Mouse (Mus musculus): ENCODE measurements at regions not wholly inside any gene's neighbourhood (a gene's known extent, or its start where the extent isn't known, plus 50 kb on each side); places are given as distances from the start of the nearest gene placed in this dataset.

GRCm38 (mm10) chr12:16204941-16205340, 388.2 kb upstream of the Trib2 start:
- Histone ChIP-seq H3K4me3 (no peak overlapping the region), H3K9me3 (no peaks in the 10 kb centered on the region), H3K9ac (no peak overlapping the region), H3K36me3 (no peaks in the 10 kb centered on the region), H3K4me1 (replicated peaks) (no peaks in the 10 kb centered on the region), H3K27ac (no peak overlapping the region), H3K4me2 (no peak overlapping the region), H3K27me3 (no peaks in the 10 kb centered on the region)
- WGBS: 70% methylated on average over 4 of the region's 4 CpGs
- ATAC-seq (ENCODE audit: low FRiP score): no peak

GRCm38 (mm10) chr12:16196917-16197316, 380.2 kb upstream of the Trib2 start:
- no peak overlapping the region for H3K4me2 ChIP-seq
- H3K9me3 ChIP-seq: no peaks in the 10 kb centered on the region
- WGBS: 95% methylated on average over 2 of the region's 2 CpGs
- no peak overlapping the region for H3K27ac ChIP-seq
- H3K4me3 ChIP-seq: no peak overlapping the region
- H3K27me3 ChIP-seq: no peaks in the 10 kb centered on the region
- no peaks in the 10 kb centered on the region for H3K4me1 ChIP-seq (replicated peaks)
- H3K36me3 ChIP-seq: no peaks in the 10 kb centered on the region
- no peak overlapping the region for H3K9ac ChIP-seq
- no peak for ATAC-seq (ENCODE audit: low FRiP score)

- Histone ChIP-seq H3K9me3 (no peaks in the 10 kb centered on the region), H3K9ac (no peak overlapping the region), H3K27me3 (no peaks in the 10 kb centered on the region), H3K4me1 (replicated peaks) (no peaks in the 10 kb centered on the region), H3K36me3 (no peaks in the 10 kb centered on the region), H3K4me3 (no peak overlapping the region), H3K27ac (no peak overlapping the region), H3K4me2 (no peak overlapping the region)
- no peak for ATAC-seq (ENCODE audit: low FRiP score)
- WGBS: 91% methylated on average over 3 of the region's 3 CpGs
These were observed 375.2 kb upstream of the Trib2 start for GRCm38 (mm10) chr12:16191803-16192389.

- H3K4me2 ChIP-seq: no peak overlapping the region
- no peak overlapping the region for H3K27ac ChIP-seq
- H3K9ac ChIP-seq: no peak overlapping the region
- H3K4me1 ChIP-seq (replicated peaks): peaks cover 7% of the 10 kb centered on the region; the same call in 1 of the 2 replicates
- H3K36me3 ChIP-seq: no peaks in the 10 kb centered on the region
- no peak for ATAC-seq (ENCODE audit: low FRiP score)
- WGBS: 75% methylated on average over 3 of the region's 3 CpGs
- no peaks in the 10 kb centered on the region for H3K27me3 ChIP-seq
- no peak overlapping the region for H3K4me3 ChIP-seq
- H3K9me3 ChIP-seq: no peaks in the 10 kb centered on the region
These were observed 374.0 kb upstream of the Trib2 start for GRCm38 (mm10) chr12:16190706-16191105.

GRCm38 (mm10) chr12:16189441-16189840, 372.7 kb upstream of the Trib2 start:
- Histone ChIP-seq H3K4me2 (no peak overlapping the region), H3K9ac (no peak overlapping the region), H3K4me3 (no peak overlapping the region), H3K9me3 (no peaks in the 10 kb centered on the region), H3K4me1 (replicated peaks) (peaks cover 7% of the 10 kb centered on the region; the same call in 1 of the 2 replicates), H3K27me3 (no peaks in the 10 kb centered on the region), H3K36me3 (no peaks in the 10 kb centered on the region), H3K27ac (no peak overlapping the region)
- ATAC-seq (ENCODE audit: low FRiP score): no peak

GRCm38 (mm10) chr12:16185976-16186515, 369.3 kb upstream of the Trib2 start:
- Histone ChIP-seq H3K4me3 (no peak overlapping the region), H3K27me3 (no peaks in the 10 kb centered on the region), H3K27ac (no peak overlapping the region), H3K9me3 (no peaks in the 10 kb centered on the region), H3K4me2 (no peak overlapping the region), H3K9ac (no peak overlapping the region), H3K4me1 (replicated peaks) (peaks cover 16% of the 10 kb centered on the region; the same call in 1 of the 2 replicates), H3K36me3 (no peaks in the 10 kb centered on the region)
- WGBS: 56% methylated on average over 12 of the region's 12 CpGs
- no peak for ATAC-seq (ENCODE audit: low FRiP score)

GRCm38 (mm10) chr12:16185431-16185923, 368.8 kb upstream of the Trib2 start:
- Histone ChIP-seq H3K4me3 (no peak overlapping the region), H3K9me3 (no peaks in the 10 kb centered on the region), H3K27ac (no peak overlapping the region), H3K4me2 (no peak overlapping the region), H3K27me3 (no peaks in the 10 kb centered on the region), H3K36me3 (no peaks in the 10 kb centered on the region), H3K4me1 (replicated peaks) (peaks cover 16% of the 10 kb centered on the region; the same call in 1 of the 2 replicates), H3K9ac (no peak overlapping the region)
- ATAC-seq (ENCODE audit: low FRiP score): no peak
- 84% methylated on average over 14 of the region's 14 CpGs for WGBS

- no peak for ATAC-seq (ENCODE audit: low FRiP score)
- Histone ChIP-seq H3K36me3 (no peaks in the 10 kb centered on the region), H3K9me3 (no peaks in the 10 kb centered on the region), H3K4me3 (no peak overlapping the region), H3K4me1 (replicated peaks) (peaks cover 16% of the 10 kb centered on the region; the same call in 1 of the 2 replicates), H3K27ac (no peak overlapping the region), H3K9ac (no peak overlapping the region), H3K4me2 (no peak overlapping the region), H3K27me3 (no peaks in the 10 kb centered on the region)
- 74% methylated on average over 4 of the region's 4 CpGs for WGBS
These were observed 366.3 kb upstream of the Trib2 start for GRCm38 (mm10) chr12:16183055-16183454.

GRCm38 (mm10) chr12:16181599-16181998, 364.9 kb upstream of the Trib2 start:
- Histone ChIP-seq H3K27ac (no peak overlapping the region), H3K4me2 (no peak overlapping the region), H3K4me1 (replicated peaks) (peaks cover 16% of the 10 kb centered on the region; the same call in 1 of the 2 replicates), H3K4me3 (no peak overlapping the region), H3K9ac (no peak overlapping the region), H3K9me3 (no peaks in the 10 kb centered on the region), H3K27me3 (no peaks in the 10 kb centered on the region), H3K36me3 (no peaks in the 10 kb centered on the region)
- 63% methylated on average over 5 of the region's 5 CpGs for WGBS
- ATAC-seq (ENCODE audit: low FRiP score): no peak

GRCm38 (mm10) chr12:16179897-16180296, 363.2 kb upstream of the Trib2 start:
- no peak overlapping the region for H3K4me2 ChIP-seq
- no peak overlapping the region for H3K9ac ChIP-seq
- no peak overlapping the region for H3K4me3 ChIP-seq
- no peaks in the 10 kb centered on the region for H3K9me3 ChIP-seq
- peaks cover 9% of the 10 kb centered on the region; the same call in 1 of the 2 replicates for H3K4me1 ChIP-seq (replicated peaks)
- H3K27me3 ChIP-seq: no peaks in the 10 kb centered on the region
- no peak overlapping the region for H3K27ac ChIP-seq
- no peak for ATAC-seq (ENCODE audit: low FRiP score)
- H3K36me3 ChIP-seq: no peaks in the 10 kb centered on the region
- WGBS: 98% methylated on average over 2 of the region's 2 CpGs

- H3K27me3 ChIP-seq: no peaks in the 10 kb centered on the region
- no peak overlapping the region for H3K27ac ChIP-seq
- H3K4me3 ChIP-seq: no peak overlapping the region
- no peak for ATAC-seq (ENCODE audit: low FRiP score)
- no peak overlapping the region for H3K9ac ChIP-seq
- H3K9me3 ChIP-seq: no peaks in the 10 kb centered on the region
- WGBS: 92% methylated on average over 1 of the region's 1 CpGs
- no peaks in the 10 kb centered on the region for H3K36me3 ChIP-seq
- H3K4me2 ChIP-seq: no peak overlapping the region
- peaks cover under 1% of the 10 kb centered on the region; the same call in 1 of the 2 replicates for H3K4me1 ChIP-seq (replicated peaks)
These were observed 359.6 kb upstream of the Trib2 start for GRCm38 (mm10) chr12:16176326-16176725.

- no peak overlapping the region for H3K4me3 ChIP-seq
- 79% methylated on average over 2 of the region's 2 CpGs for WGBS
- ATAC-seq (ENCODE audit: low FRiP score): no peak
- H3K4me1 ChIP-seq (replicated peaks): no peaks in the 10 kb centered on the region
- H3K4me2 ChIP-seq: no peak overlapping the region
- no peaks in the 10 kb centered on the region for H3K36me3 ChIP-seq
- no peaks in the 10 kb centered on the region for H3K27me3 ChIP-seq
- H3K27ac ChIP-seq: no peak overlapping the region
- no peaks in the 10 kb centered on the region for H3K9me3 ChIP-seq
- no peak overlapping the region for H3K9ac ChIP-seq
These were observed 355.5 kb upstream of the Trib2 start for GRCm38 (mm10) chr12:16172176-16172575.

- no peak overlapping the region for H3K27ac ChIP-seq
- H3K4me2 ChIP-seq: no peak overlapping the region
- H3K36me3 ChIP-seq: no peaks in the 10 kb centered on the region
- no peak for ATAC-seq (ENCODE audit: low FRiP score)
- H3K27me3 ChIP-seq: no peaks in the 10 kb centered on the region
- no peak overlapping the region for H3K9ac ChIP-seq
- H3K4me3 ChIP-seq: no peak overlapping the region
- H3K4me1 ChIP-seq (replicated peaks): no peaks in the 10 kb centered on the region
- 85% methylated on average over 5 of the region's 5 CpGs for WGBS
- H3K9me3 ChIP-seq: no peaks in the 10 kb centered on the region
These were observed 354.9 kb upstream of the Trib2 start for GRCm38 (mm10) chr12:16171636-16172035.

All from hindbrain, embryonic 13.5 days (tissue).